Mouse (Mus musculus) stomach, embryonic 15.5 days (tissue): ENCODE measurements around the gene Nckap1l. TPM values are rescaled to one million over a fixed set of nuclear protein-coding genes. Genes with fewer than 3 reads are reported as not detected.
"Not testable (repeated sequence)": the region's sequence is repeated elsewhere in the genome, so short reads cannot be mapped to it uniquely, and the experiment has no call there.

ENCODE experiments used
- ATAC-seq: fragments of 200-750 bp; cut with Nextera tagmentation; 2 replicates; pipeline ENCODE4 v1.8.0; 2017; ENCODE audit warnings: low read depth, moderate number of reproducible peaks, moderate TSS enrichment; ENCODE audit not compliant: insufficient read depth, low FRiP score
- H3K27ac ChIP-seq: fragments of 300-500 bp; sonication (generic); 2 replicates; pipeline ENCODE4 v1.5.1; 2015; ENCODE audit warnings: mild to moderate bottlenecking, inconsistent platforms
- H3K27me3 ChIP-seq: fragments of 300-500 bp; sonication (generic); replicated peaks from 2 replicates; pipeline ENCODE4 v1.6.1; 2015; ENCODE audit warnings: inconsistent platforms
- H3K36me3 ChIP-seq: fragments of 300-500 bp; sonication (generic); 2 replicates; pipeline ENCODE4 v1.6.1; 2015; ENCODE audit warnings: inconsistent platforms
- H3K4me1 ChIP-seq: fragments of 300-500 bp; sonication (generic); 2 replicates; pipeline ENCODE4 v1.6.1; 2015; ENCODE audit warnings: inconsistent platforms
- H3K4me2 ChIP-seq: fragments of 300-500 bp; sonication (generic); 2 replicates; pipeline ENCODE4 v1.6.1; 2015; ENCODE audit warnings: mild to moderate bottlenecking, inconsistent platforms
- H3K4me3 ChIP-seq: fragments of 300-500 bp; sonication (generic); replicated peaks from 2 replicates; pipeline ENCODE4 v1.5.1; 2015; ENCODE audit warnings: inconsistent platforms
- H3K9ac ChIP-seq: fragments of 300-500 bp; sonication (generic); 2 replicates; pipeline ENCODE4 v1.6.1; 2015; ENCODE audit warnings: inconsistent platforms
- H3K9me3 ChIP-seq: fragments of 300-500 bp; sonication (generic); 2 replicates; pipeline ENCODE4 v1.6.1; 2016; ENCODE audit warnings: inconsistent platforms
- WGBS: fragments of 180-500 bp; shearing (Covaris S2); methylation state at CpG from one replicate; pipeline ENCODE4 v1.1.7; 2015; 5-methylcytosine and 5-hydroxymethylcytosine counted together
- polyA plus RNA-seq: library from polyadenylated mRNA; unstranded; fragments of >200 nt; fragmentation: Nextera tagmentation; extraction: Ambion mirVana; gene quantifications from 2 replicates; pipeline ENCODE4 v1.2.1, GENCODE M21; 2015

Nckap1l gene
- polyA plus RNA-seq = 3.7 and 4.1 TPM in 2 replicates

GRCm38 (mm10) chr15:103453551-103454218, at the start of gene Nckap1l:
Gene Nckap1l, plus strand, starts transcription at chr15:103453794.
- H3K4me3 ChIP-seq = peak within 1 kb of the TSS; percentile 13; the same call in 1 of the 2 replicates
- H3K36me3 ChIP-seq = no peaks in the 10 kb centered on the region
- WGBS = 74% methylated on average over 13 of the region's 13 CpGs
- no peak within 1 kb of the TSS for H3K4me2 ChIP-seq
- H3K4me1 ChIP-seq = no peaks in the 10 kb centered on the region
- H3K27ac ChIP-seq = no peak within 1 kb of the TSS
- H3K9ac ChIP-seq = no peak within 1 kb of the TSS
- H3K27me3 ChIP-seq = no peaks in the 10 kb centered on the region
- ATAC-seq = no peak
- H3K9me3 ChIP-seq = no peaks in the 10 kb centered on the region

DNA sequence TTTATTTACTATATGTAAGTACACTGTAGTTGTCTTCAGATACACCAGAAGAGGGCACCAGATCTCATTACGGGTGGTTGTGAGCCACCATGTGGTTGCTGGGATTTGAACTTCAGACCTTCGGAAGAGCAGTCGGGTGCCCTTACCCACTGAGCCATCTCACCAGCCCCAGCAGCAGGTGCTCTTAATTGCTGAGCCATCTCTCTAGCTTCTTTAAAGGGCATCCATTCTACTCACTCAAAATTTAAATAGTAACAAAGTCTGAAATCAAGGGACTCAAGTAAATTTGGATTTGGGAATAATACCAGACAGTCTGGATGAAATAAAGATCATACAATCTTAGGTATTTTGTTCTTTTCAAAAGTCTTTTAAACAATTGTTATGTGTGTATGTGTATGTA, 48.0 kb upstream of the Nckap1l start:
- H3K4me1 ChIP-seq, H3K9me3 ChIP-seq, H3K36me3 ChIP-seq, H3K4me3 ChIP-seq, H3K27me3 ChIP-seq, ATAC-seq, H3K9ac ChIP-seq, H3K27ac ChIP-seq, H3K4me2 ChIP-seq: not testable (repeated sequence)
- WGBS = 80% methylated on average over 3 of the region's 3 CpGs

- no peak overlapping the region for H3K27ac ChIP-seq
Measured at GRCm38 (mm10) chr15:103427017-103427416, 26.6 kb upstream of the Nckap1l start.

GRCm38 (mm10) chr15:103430241-103430640, 23.4 kb upstream of the Nckap1l start, which contains the start of gene Gtsf1:
Gene Gtsf1, minus strand, starts transcription at chr15:103430470.
- Histone ChIP-seq H3K4me2 (no peak within 1 kb of the TSS), H3K4me1 (no peaks in the 10 kb centered on the region), H3K36me3 (no peaks in the 10 kb centered on the region), H3K9ac (no peak within 1 kb of the TSS), H3K27me3 (no peaks in the 10 kb centered on the region), H3K27ac (no peak within 1 kb of the TSS), H3K4me3 (no peak within 1 kb of the TSS), H3K9me3 (no peaks in the 10 kb centered on the region)
- ATAC-seq = no peak
- WGBS = 93% methylated on average over 16 of the region's 16 CpGs

More at GRCm38 (mm10) chr15:103427017-103427416, 26.6 kb upstream of the Nckap1l start:
- WGBS = 50% methylated on average over 2 of the region's 2 CpGs
- Histone ChIP-seq H3K4me1 (no peaks in the 10 kb centered on the region), H3K9me3 (no peaks in the 10 kb centered on the region), H3K9ac (no peak overlapping the region), H3K27me3 (no peaks in the 10 kb centered on the region), H3K36me3 (no peaks in the 10 kb centered on the region), H3K4me3 (no peak overlapping the region), H3K4me2 (no peak overlapping the region)
- ATAC-seq = no peak

GRCm38 (mm10) chr15:103445966-103446365, 7.6 kb upstream of the Nckap1l start:
- not testable (repeated sequence) for H3K27ac ChIP-seq, H3K4me2 ChIP-seq, H3K4me1 ChIP-seq, H3K4me3 ChIP-seq, H3K9ac ChIP-seq, H3K9me3 ChIP-seq, H3K36me3 ChIP-seq, H3K27me3 ChIP-seq, ATAC-seq
- 82% methylated on average over 4 of the region's 4 CpGs for WGBS

- ATAC-seq = no peak
- no peaks in the 10 kb centered on the region for H3K27me3 ChIP-seq
- WGBS = 40% methylated on average over 3 of the region's 3 CpGs
- H3K9ac ChIP-seq = no peak within 1 kb of the TSS
- no peak within 1 kb of the TSS for H3K4me3 ChIP-seq
- no peak within 1 kb of the TSS for H3K4me2 ChIP-seq
- no peak within 1 kb of the TSS for H3K27ac ChIP-seq
- H3K9me3 ChIP-seq = no peaks in the 10 kb centered on the region
- no peaks in the 10 kb centered on the region for H3K36me3 ChIP-seq
- H3K4me1 ChIP-seq = no peaks in the 10 kb centered on the region
Measured at GRCm38 (mm10) chr15:103448369-103448768, 5.2 kb upstream of the Nckap1l start, which contains the start of gene Gtsf2. Gene Gtsf2, minus strand, starts transcription at chr15:103448469.

DNA sequence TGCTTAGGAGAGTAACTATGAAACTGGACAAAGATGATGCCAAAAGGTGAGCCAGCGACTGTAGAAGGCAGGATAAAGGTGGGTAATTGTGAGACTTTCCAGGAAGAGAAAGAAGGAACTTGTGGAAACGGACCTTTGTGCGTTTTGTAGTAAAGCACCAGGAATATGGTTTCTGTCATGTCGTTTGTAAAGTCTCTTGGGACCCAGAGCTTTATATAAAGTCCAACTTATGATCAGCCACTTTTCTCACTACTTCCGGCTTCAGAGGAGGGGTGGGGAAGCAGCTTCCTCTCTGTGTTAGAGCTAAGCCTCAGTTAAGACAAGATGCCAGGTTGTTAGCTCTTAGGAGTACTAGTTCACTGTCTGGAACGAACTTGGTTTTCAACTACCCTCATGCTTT, 855 bp downstream of the Nckap1l start:
- WGBS = 72% methylated on average over 6 of the region's 6 CpGs
- H3K36me3 ChIP-seq = no peaks in the 10 kb centered on the region
- H3K9me3 ChIP-seq = no peaks in the 10 kb centered on the region
- no peaks in the 10 kb centered on the region for H3K27me3 ChIP-seq
- 0 out of 2 replicates have a peak overlapping the region, but pooled peaks have one; percentile 13 for H3K4me3 ChIP-seq
- H3K9ac ChIP-seq = no peak overlapping the region
- no peaks in the 10 kb centered on the region for H3K4me1 ChIP-seq
- no peak for ATAC-seq
- no peak overlapping the region for H3K4me2 ChIP-seq
- H3K27ac ChIP-seq = no peak overlapping the region

GRCm38 (mm10) chr15:103462539-103463261, 9.1 kb downstream of the Nckap1l start:
- WGBS = 41% methylated on average over 7 of the region's 7 CpGs
- Histone ChIP-seq H3K4me3 (no peak overlapping the region), H3K4me2 (no peak overlapping the region; the same call in 1 of the 2 replicates), H3K27me3 (no peaks in the 10 kb centered on the region), H3K36me3 (no peaks in the 10 kb centered on the region), H3K9me3 (no peaks in the 10 kb centered on the region), H3K27ac (peak overlapping the region; percentile 38; the same call in 1 of the 2 replicates), H3K4me1 (no peaks in the 10 kb centered on the region), H3K9ac (no peak overlapping the region)
- ATAC-seq = peak; percentile 70; the same call in 1 of the 2 replicates

- WGBS = 76% methylated on average over 7 of the region's 7 CpGs
Measured at GRCm38 (mm10) chr15:103471488-103472194, 18.0 kb downstream of the Nckap1l start.

GRCm38 (mm10) chr15:103472265-103472664, 18.7 kb downstream of the Nckap1l start:
- H3K27me3 ChIP-seq = no peaks in the 10 kb centered on the region
- H3K4me2 ChIP-seq = no peak overlapping the region
- no peaks in the 10 kb centered on the region for H3K4me1 ChIP-seq
- H3K9ac ChIP-seq = no peak overlapping the region
- H3K4me3 ChIP-seq = no peak overlapping the region
- no peak overlapping the region for H3K27ac ChIP-seq
- no peaks in the 10 kb centered on the region for H3K36me3 ChIP-seq
- no peak for ATAC-seq
- 66% methylated on average over 3 of the region's 3 CpGs for WGBS
- no peaks in the 10 kb centered on the region for H3K9me3 ChIP-seq

More at GRCm38 (mm10) chr15:103471488-103472194, 18.0 kb downstream of the Nckap1l start:
- no peak for ATAC-seq
- H3K4me2 ChIP-seq = no peak overlapping the region
- no peak overlapping the region for H3K27ac ChIP-seq
- no peak overlapping the region for H3K4me3 ChIP-seq
- H3K4me1 ChIP-seq = no peaks in the 10 kb centered on the region
- H3K9ac ChIP-seq = no peak overlapping the region
- H3K27me3 ChIP-seq = no peaks in the 10 kb centered on the region
- no peaks in the 10 kb centered on the region for H3K36me3 ChIP-seq
- no peaks in the 10 kb centered on the region for H3K9me3 ChIP-seq

DNA sequence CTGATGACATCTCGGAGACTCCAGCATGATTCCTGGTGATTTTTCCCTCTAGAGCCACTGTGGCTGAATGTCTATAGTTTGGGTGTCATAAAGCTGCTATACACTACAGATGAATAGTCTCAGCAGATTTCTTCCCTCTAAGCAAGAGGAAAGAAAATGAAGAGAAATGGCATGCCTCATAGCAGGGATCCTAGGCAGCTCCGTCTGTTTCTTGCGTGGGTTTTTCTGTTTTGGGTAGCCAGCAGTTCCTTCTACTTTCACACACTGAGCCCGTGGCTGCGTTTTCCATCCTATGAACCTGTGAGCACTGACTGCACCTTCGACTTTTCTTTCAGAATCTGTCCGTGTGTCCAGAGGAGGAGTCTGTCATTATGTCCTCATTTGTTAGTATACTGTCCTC, 19.6 kb downstream of the Nckap1l start:
- Histone ChIP-seq H3K4me3 (no peak overlapping the region), H3K27me3 (no peaks in the 10 kb centered on the region), H3K36me3 (no peaks in the 10 kb centered on the region), H3K9me3 (no peaks in the 10 kb centered on the region), H3K9ac (no peak overlapping the region), H3K27ac (no peak overlapping the region), H3K4me1 (no peaks in the 10 kb centered on the region), H3K4me2 (no peak overlapping the region)
- 81% methylated on average over 7 of the region's 7 CpGs for WGBS
- ATAC-seq = no peak

- no peak overlapping the region for H3K4me3 ChIP-seq
- H3K27ac ChIP-seq = no peak overlapping the region
- no peak overlapping the region for H3K9ac ChIP-seq
- no peaks in the 10 kb centered on the region for H3K4me1 ChIP-seq
- no peak overlapping the region for H3K4me2 ChIP-seq
- no peaks in the 10 kb centered on the region for H3K9me3 ChIP-seq
- WGBS = 86% methylated on average over 5 of the region's 5 CpGs
- no peaks in the 10 kb centered on the region for H3K36me3 ChIP-seq
- no peak for ATAC-seq
- no peaks in the 10 kb centered on the region for H3K27me3 ChIP-seq
Measured at GRCm38 (mm10) chr15:103473769-103474168, 20.2 kb downstream of the Nckap1l start.
